Mouse (Mus musculus) layer of hippocampus, adult 2 months (tissue): ENCODE measurements around the gene F2r. TPM values are rescaled to one million over a fixed set of nuclear protein-coding genes. Genes with fewer than 3 reads are reported as not detected.

Experiments used
- DNase-seq, 2 experiments: peaks; one replicate each; pipeline ENCODE4 v3.0.0; 2022; ENCODE audit warnings: low spot score in 2 of 2
- H3K27ac ChIP-seq: fragments of 200-600 bp; 2 replicates; pipeline ENCODE4 v1.8.1; 2022
- H3K4me3 ChIP-seq: fragments of 200-600 bp; 2 replicates; pipeline ENCODE4 v1.8.1; 2022; ENCODE audit warnings: mild to moderate bottlenecking
- CTCF ChIP-seq: fragments of 200-600 bp; conservative IDR thresholded peaks from 2 replicates; pipeline ENCODE4 v1.8.1; 2022; ENCODE audit warnings: antibody characterized with exemption, mild to moderate bottlenecking, moderate library complexity
- total RNA-seq, 2 experiments: library from RNA; stranded (reverse); gene quantifications; 2 replicates each; pipeline ENCODE4 v1.2.3; 2021

F2r gene
- total RNA-seq, 2 experiments from 2014 or later: 4.6 to 5.7 TPM

- no peak for TF ChIP-seq CTCF
- DNase-seq: no peak
- Histone ChIP-seq H3K4me3 (no peak overlapping the region), H3K27ac (no peak overlapping the region)
Observed at GRCm38 (mm10) chr13:95598232-95598920, 19.9 kb downstream of the F2r start.

- no peak for TF ChIP-seq CTCF
- Histone ChIP-seq H3K4me3 (no peak overlapping the region), H3K27ac (no peak overlapping the region)
- DNase-seq: no peak
Observed at GRCm38 (mm10) chr13:95597578-95597977, 20.7 kb downstream of the F2r start.

GRCm38 (mm10) chr13:95596689-95597088, 21.6 kb downstream of the F2r start:
- DNase-seq: no peak
- no peak for TF ChIP-seq CTCF
- H3K4me3 ChIP-seq: no peak overlapping the region
- H3K27ac ChIP-seq: no peak overlapping the region

GRCm38 (mm10) chr13:95595921-95596320, 22.4 kb downstream of the F2r start:
- no peak overlapping the region for H3K4me3 ChIP-seq
- DNase-seq: no peak
- H3K27ac ChIP-seq: no peak overlapping the region
- no peak for TF ChIP-seq CTCF

- no peak overlapping the region for H3K27ac ChIP-seq
- TF ChIP-seq CTCF: no peak
- no peak for DNase-seq
- no peak overlapping the region for H3K4me3 ChIP-seq
Observed at GRCm38 (mm10) chr13:95595411-95595810, 22.9 kb downstream of the F2r start.

- Histone ChIP-seq H3K4me3 (no peak overlapping the region), H3K27ac (no peak overlapping the region)
- TF ChIP-seq CTCF: no peak
- no peak for DNase-seq
Observed at GRCm38 (mm10) chr13:95592860-95593259, 25.4 kb downstream of the F2r start.

GRCm38 (mm10) chr13:95591606-95592005, 26.7 kb downstream of the F2r start:
- DNase-seq: no peak
- no peak overlapping the region for H3K4me3 ChIP-seq
- TF ChIP-seq CTCF: no peak
- no peak overlapping the region for H3K27ac ChIP-seq

- TF ChIP-seq CTCF: no peak
- H3K27ac ChIP-seq: no peak overlapping the region
- H3K4me3 ChIP-seq: no peak overlapping the region
- no peak for DNase-seq
Observed at GRCm38 (mm10) chr13:95587628-95588027, 30.7 kb downstream of the F2r start.

- H3K27ac ChIP-seq: no peak overlapping the region
- no peak overlapping the region for H3K4me3 ChIP-seq
- no peak for DNase-seq
- TF ChIP-seq CTCF: no peak
Observed at GRCm38 (mm10) chr13:95584898-95585297, 33.4 kb downstream of the F2r start.

- Histone ChIP-seq H3K4me3 (no peak overlapping the region), H3K27ac (no peak overlapping the region)
- no peak for DNase-seq
- TF ChIP-seq CTCF: no peak
Observed at GRCm38 (mm10) chr13:95583237-95584189, 34.8 kb downstream of the F2r start.

GRCm38 (mm10) chr13:95581850-95582249, 36.4 kb downstream of the F2r start:
- Histone ChIP-seq H3K27ac (no peak overlapping the region), H3K4me3 (no peak overlapping the region)
- DNase-seq: no peak
- TF ChIP-seq CTCF: no peak

GRCm38 (mm10) chr13:95578016-95578697, 40.1 kb downstream of the F2r start:
- H3K27ac ChIP-seq: no peak overlapping the region
- no peak overlapping the region for H3K4me3 ChIP-seq
- DNase-seq: no peak
- TF ChIP-seq CTCF: no peak

GRCm38 (mm10) chr13:95570877-95571276, 47.4 kb downstream of the F2r start:
- Histone ChIP-seq H3K27ac (no peak overlapping the region), H3K4me3 (no peak overlapping the region)
- no peak for TF ChIP-seq CTCF
- DNase-seq: no peak
